ENCODE assay signal across 8 mouse cellular contexts in genomic region chr1:157076257-157076656, GRCm38 (mm10). TPM values are rescaled to one million over a fixed set of nuclear protein-coding genes. Genes with fewer than 3 reads are reported as not detected.
DNase-seq lines count a peak whose midpoint lies in the region; ATAC-seq and TF ChIP-seq lines count a peak whose summit lies in the region.
"Had no signal": no experiment of that assay in that cellular context is flagged by ENCODE, and none has a peak within 500 bp of the region (broad histone marks: within the 10 kb centered on the region; RNA-seq: fewer than 3 reads in every experiment).

No protein-coding gene starts in this region.

- no peak overlapping the region for H3K4me3 ChIP-seq in cortical plate, adult 2 months (ENCODE audit: insufficient read depth, low read length)

- H3K27ac ChIP-seq in cortical plate, adult 2 months (ENCODE audit: insufficient read depth, low read length), result no peak overlapping the region

- peak; percentile 95 for TF ChIP-seq CTCF in cortical plate, adult 2 months (IDR thresholded peaks at IDR 0.05; ENCODE audit: extremely low read depth, insufficient read depth, low read length)

- DNase-seq in adipocyte (ENCODE audit: low spot score), result peak; percentile 66
- DNase-seq in gastrocnemius, postnatal 25 days, result peak; percentile 50
- DNase-seq in left cerebral cortex, postnatal 10 days (ENCODE audit: extremely low spot score in 1 of 2, low spot score in 2 of 2), result peak; percentile 65 to 74
- DNase-seq in right cerebral cortex, postnatal 36 days (ENCODE audit: low spot score in 2 of 2), result peak; percentile 33 to 63

- no peak for TF ChIP-seq POLR2A in cortical plate, adult 2 months (IDR thresholded peaks at IDR 0.05; ENCODE audit: extremely low read depth, insufficient read depth, low read length)

- intact Hi-C loops in left cerebral cortex, postnatal 10 days (cut with DNase I), result loop anchor here (2.0 to 5.0 kb wide), 3 partner anchors 139 to 333 kb away; partner anchors contain the start of gene Ralgps2

- peaks cover 2% of the 10 kb centered on the region; the same call in 1 of the 2 replicates for H3K4me1 ChIP-seq in cortical plate, adult 2 months (ENCODE audit: control insufficient read depth, insufficient read depth, low read length)

- ATAC-seq in inflammation-experienced regulatory T-cells, adult 6 months, result peak; percentile 63
- ATAC-seq in megakaryocyte-erythroid progenitor cell, adult 5-6 weeks (replicated peaks; ENCODE audit: low FRiP score, low TSS enrichment, poor library complexity, severe bottlenecking), result peak; percentile 64

RNA-seq across cellular contexts. Expression of gene Tex35, which starts 32.2 kb away (rescaled TPM):
- polyA plus RNA-seq in cortical plate, adult 2 months (2012; rRNA removed), result not detected in 2 replicates
- total RNA-seq in gastrocnemius, postnatal 25 days (2021), result not detected
- under 1 TPM in 1 of 3 experiments, not detected in 2; 0.43 TPM for polyA plus RNA-seq in inflammation-experienced regulatory T-cells, adult 6 months (2017; shearing (Covaris generic))
- under 1 TPM in 1 of 2 experiments, not detected in 1; 0.61 TPM for total RNA-seq in left cerebral cortex, postnatal 10 days (2021)
- not detected in 2 replicates for total RNA-seq in megakaryocyte-erythroid progenitor cell, adult 5-6 weeks (2014; fragmentation: Nextera tagmentation)
- not detected in 2 replicates for total RNA-seq in megakaryocyte-erythroid progenitor cell, adult 5-6 weeks (2017)
- polyA plus RNA-seq: stomach, embryonic 14.5 days had no signal
